Mouse (Mus musculus): ENCODE data around the gene Ankrd2. TPM values are rescaled to one million over a fixed set of nuclear protein-coding genes. Genes with fewer than 3 reads are reported as not detected.

The Ankrd2 gene
- polyA plus RNA-seq, 1 experiment from 2014 or later, result 0.17 TPM

GRCm38 (mm10) chr19:42001253-42001980 lies 34.4 kb upstream of the Ankrd2 start:
- no peaks in the 10 kb centered on the region for H3K27me3 ChIP-seq (ENCODE audit: low read depth, poor library complexity, severe bottlenecking)
- no peak for DNase-seq (ENCODE audit: low spot score)
- H3K4me3 ChIP-seq, result no peak overlapping the region
- H3K9me3 ChIP-seq (replicated peaks), result no peaks in the 10 kb centered on the region
- 89% methylated on average over 12 of the region's 12 CpGs for WGBS
- H3K4me1 ChIP-seq, result peaks cover 6% of the 10 kb centered on the region
- H3K36me3 ChIP-seq, result no peaks in the 10 kb centered on the region
- no peak overlapping the region for H3K27ac ChIP-seq (replicated peaks)

DNA sequence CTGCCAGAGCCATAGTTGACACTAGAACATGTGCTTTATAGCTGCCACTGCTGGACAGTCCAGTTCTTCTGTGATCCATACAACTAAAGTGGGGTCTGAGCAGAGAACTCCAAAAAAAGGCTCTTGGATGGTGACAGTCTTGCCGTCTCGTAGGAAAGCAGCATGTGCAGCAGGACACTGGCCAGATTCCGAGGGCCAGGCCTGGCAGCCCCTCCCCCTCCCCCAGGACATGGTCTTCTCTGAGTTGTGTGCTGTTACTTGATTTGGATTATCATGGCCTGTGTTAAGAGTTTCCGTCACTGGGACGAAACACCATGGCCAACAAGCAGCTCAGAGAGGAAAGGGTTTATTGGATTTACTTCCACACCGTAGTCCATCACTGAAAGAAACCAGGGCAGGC lies 31.5 kb upstream of the Ankrd2 start:
- H3K4me3 ChIP-seq, result no peak overlapping the region
- WGBS, result 84% methylated on average over 6 of the region's 6 CpGs
- H3K27ac ChIP-seq (replicated peaks), result no peak overlapping the region
- peaks cover 16% of the 10 kb centered on the region for H3K4me1 ChIP-seq
- no peaks in the 10 kb centered on the region for H3K36me3 ChIP-seq
- DNase-seq (ENCODE audit: low spot score), result no peak
- H3K9me3 ChIP-seq (replicated peaks), result no peaks in the 10 kb centered on the region
- H3K27me3 ChIP-seq (ENCODE audit: low read depth, poor library complexity, severe bottlenecking), result no peaks in the 10 kb centered on the region

DNA sequence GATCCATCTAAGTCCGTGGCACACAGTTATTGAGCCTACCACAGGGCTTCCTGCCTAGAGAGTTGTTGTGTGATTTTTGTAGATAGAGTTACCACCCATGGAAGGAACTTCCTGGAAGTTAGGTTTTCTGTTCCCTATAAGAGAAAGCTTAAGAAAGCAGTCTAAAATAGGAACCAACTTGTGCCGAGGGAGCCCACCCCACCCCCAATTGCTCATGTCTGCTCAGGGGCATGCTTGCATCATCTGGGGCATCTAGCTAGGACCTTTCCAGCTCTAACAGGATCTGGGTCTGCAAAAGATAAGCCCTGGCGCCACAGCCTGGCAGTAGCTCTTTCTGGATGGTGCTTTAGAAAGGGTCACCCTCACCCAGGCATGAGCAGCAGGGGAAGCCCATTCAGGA lies 30.2 kb upstream of the Ankrd2 start:
- Histone ChIP-seq H3K4me3 (no peak overlapping the region), H3K4me1 (peaks cover 20% of the 10 kb centered on the region), H3K27ac (replicated peaks) (no peak overlapping the region), H3K27me3 (ENCODE audit: low read depth, poor library complexity, severe bottlenecking) (no peaks in the 10 kb centered on the region), H3K9me3 (replicated peaks) (no peaks in the 10 kb centered on the region), H3K36me3 (no peaks in the 10 kb centered on the region)
- 85% methylated on average over 3 of the region's 3 CpGs for WGBS
- DNase-seq (ENCODE audit: low spot score), result no peak

DNA sequence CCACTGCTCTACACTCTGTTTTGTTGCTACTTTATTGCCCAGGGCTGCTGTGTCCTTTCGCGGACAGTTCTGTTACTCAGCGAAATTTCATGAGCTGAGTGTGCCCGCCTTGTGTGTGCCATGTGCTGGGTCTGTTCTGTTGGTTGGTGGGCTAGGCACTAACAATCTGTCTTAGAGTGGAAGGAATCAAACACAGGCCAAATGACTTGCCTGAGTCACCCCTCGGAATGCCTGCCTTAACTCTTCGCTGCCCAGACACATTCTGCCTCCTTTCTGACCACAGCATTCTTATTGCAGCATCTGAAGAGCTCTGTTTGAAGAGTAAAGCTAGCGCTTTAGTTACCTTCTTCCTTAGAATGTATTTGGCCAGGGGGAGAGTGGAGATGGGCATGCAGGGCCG lies 29.2 kb upstream of the Ankrd2 start:
- Histone ChIP-seq H3K4me1 (peaks cover 17% of the 10 kb centered on the region), H3K36me3 (no peaks in the 10 kb centered on the region), H3K4me3 (no peak overlapping the region), H3K27me3 (ENCODE audit: low read depth, poor library complexity, severe bottlenecking) (no peaks in the 10 kb centered on the region), H3K9me3 (replicated peaks) (no peaks in the 10 kb centered on the region), H3K27ac (replicated peaks) (no peak overlapping the region)
- WGBS, result 78% methylated on average over 8 of the region's 8 CpGs
- DNase-seq (ENCODE audit: low spot score), result no peak

DNA sequence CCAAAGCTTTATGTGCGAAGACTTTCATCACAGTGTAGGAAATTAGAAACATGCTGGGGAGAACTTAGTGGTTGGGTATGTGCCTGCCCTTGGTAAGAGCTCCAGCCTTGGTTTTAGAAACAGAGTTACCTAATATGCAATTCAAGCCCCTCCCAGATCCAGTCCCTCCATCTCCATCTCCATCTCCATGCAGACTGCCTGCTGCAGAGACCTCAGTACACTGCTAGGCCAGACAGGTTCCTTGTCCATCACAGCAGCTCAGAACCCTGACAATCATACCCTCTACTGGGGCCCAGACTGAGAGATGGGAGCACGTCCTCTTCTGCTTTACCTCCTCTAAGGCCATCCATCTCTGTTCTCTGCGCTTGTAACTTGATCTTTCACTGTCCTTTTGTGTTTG lies 27.2 kb upstream of the Ankrd2 start:
- Histone ChIP-seq H3K9me3 (replicated peaks) (no peaks in the 10 kb centered on the region), H3K4me3 (no peak overlapping the region), H3K36me3 (no peaks in the 10 kb centered on the region), H3K4me1 (peaks cover 17% of the 10 kb centered on the region), H3K27me3 (ENCODE audit: low read depth, poor library complexity, severe bottlenecking) (no peaks in the 10 kb centered on the region), H3K27ac (replicated peaks) (no peak overlapping the region)
- DNase-seq (ENCODE audit: low spot score), result no peak
- WGBS, result 77% methylated on average over 3 of the region's 3 CpGs

DNA sequence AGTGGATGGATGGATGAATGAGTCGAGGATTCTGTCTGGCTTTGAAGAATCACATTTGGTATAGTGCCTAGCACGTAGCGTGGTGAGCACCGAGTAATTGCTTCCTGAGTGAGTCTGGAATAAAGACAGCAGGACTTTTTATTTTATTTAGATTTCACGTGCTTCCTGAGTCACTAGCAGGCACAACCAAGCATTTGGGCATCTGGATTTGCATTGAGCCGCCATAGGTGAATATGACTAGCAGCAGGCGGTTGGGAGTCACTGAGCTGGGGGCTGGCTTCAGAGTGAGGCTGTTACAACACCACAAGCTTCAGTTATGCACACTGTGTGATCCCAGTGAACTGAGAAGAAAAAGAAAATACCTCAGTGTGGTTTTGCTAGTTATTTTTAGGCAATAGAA lies 26.7 kb upstream of the Ankrd2 start:
- no peaks in the 10 kb centered on the region for H3K9me3 ChIP-seq (replicated peaks)
- peaks cover 17% of the 10 kb centered on the region for H3K4me1 ChIP-seq
- H3K36me3 ChIP-seq, result no peaks in the 10 kb centered on the region
- H3K4me3 ChIP-seq, result no peak overlapping the region
- DNase-seq (ENCODE audit: low spot score), result no peak
- no peaks in the 10 kb centered on the region for H3K27me3 ChIP-seq (ENCODE audit: low read depth, poor library complexity, severe bottlenecking)
- no peak overlapping the region for H3K27ac ChIP-seq (replicated peaks)
- 81% methylated on average over 7 of the region's 7 CpGs for WGBS

DNA sequence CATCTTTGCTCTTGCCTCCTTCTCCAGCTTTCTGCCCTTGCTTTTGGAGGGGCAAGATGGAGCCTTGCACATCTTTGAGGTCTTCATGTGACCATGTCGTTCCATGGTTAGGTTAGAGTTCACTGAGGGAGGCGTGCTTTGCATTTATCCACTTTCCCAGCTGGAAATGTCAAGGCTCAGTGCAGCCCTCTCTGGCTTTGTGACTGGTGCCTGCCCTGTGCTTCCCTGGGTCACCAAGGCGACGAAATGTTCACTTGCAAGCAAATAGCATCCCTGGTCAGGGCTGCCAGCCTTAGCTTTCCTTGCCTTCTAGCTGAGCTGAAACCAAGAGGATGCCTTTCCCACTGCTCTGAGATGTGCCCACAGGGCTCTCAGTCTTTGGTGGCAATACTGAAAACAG lies 25.4 kb upstream of the Ankrd2 start:
- no peaks in the 10 kb centered on the region for H3K9me3 ChIP-seq (replicated peaks)
- H3K4me1 ChIP-seq, result peaks cover 17% of the 10 kb centered on the region
- H3K27me3 ChIP-seq (ENCODE audit: low read depth, poor library complexity, severe bottlenecking), result no peaks in the 10 kb centered on the region
- DNase-seq (ENCODE audit: low spot score), result no peak
- H3K36me3 ChIP-seq, result no peaks in the 10 kb centered on the region
- WGBS, result 64% methylated on average over 4 of the region's 4 CpGs
- H3K27ac ChIP-seq (replicated peaks), result no peak overlapping the region
- no peak overlapping the region for H3K4me3 ChIP-seq

GRCm38 (mm10) chr19:42011123-42011522 lies 24.7 kb upstream of the Ankrd2 start:
- Histone ChIP-seq H3K27ac (replicated peaks) (no peak overlapping the region), H3K9me3 (replicated peaks) (no peaks in the 10 kb centered on the region), H3K27me3 (ENCODE audit: low read depth, poor library complexity, severe bottlenecking) (no peaks in the 10 kb centered on the region), H3K36me3 (no peaks in the 10 kb centered on the region), H3K4me3 (no peak overlapping the region), H3K4me1 (peaks cover 22% of the 10 kb centered on the region)
- DNase-seq (ENCODE audit: low spot score), result no peak
- 80% methylated on average over 7 of the region's 7 CpGs for WGBS

GRCm38 (mm10) chr19:42014231-42014825 lies 21.5 kb upstream of the Ankrd2 start:
- H3K27me3 ChIP-seq (ENCODE audit: low read depth, poor library complexity, severe bottlenecking), result no peaks in the 10 kb centered on the region
- no peak overlapping the region for H3K27ac ChIP-seq (replicated peaks)
- peaks cover 36% of the 10 kb centered on the region for H3K4me1 ChIP-seq
- no peak for DNase-seq (ENCODE audit: low spot score)
- 86% methylated on average over 3 of the region's 3 CpGs for WGBS
- H3K36me3 ChIP-seq, result no peaks in the 10 kb centered on the region
- no peak overlapping the region for H3K4me3 ChIP-seq
- H3K9me3 ChIP-seq (replicated peaks), result no peaks in the 10 kb centered on the region

DNA sequence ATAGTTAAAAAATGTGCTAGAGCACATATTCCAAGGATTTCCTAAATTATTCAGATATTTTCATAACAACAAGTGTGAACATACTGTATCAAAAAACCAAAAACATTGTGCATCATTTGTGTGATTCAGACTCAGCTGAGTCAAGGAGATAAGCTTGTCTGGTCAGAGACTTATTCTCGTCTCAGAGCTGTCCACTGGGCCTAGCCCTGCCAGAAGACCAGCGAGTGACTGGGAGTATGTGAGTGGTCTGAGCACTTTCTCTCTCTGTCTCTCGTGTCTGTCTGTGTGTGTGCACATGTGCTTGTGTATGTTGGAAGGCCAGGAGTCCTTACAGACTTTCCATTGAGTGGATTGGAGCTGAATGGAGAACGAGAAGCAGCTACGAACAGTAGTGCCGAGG lies 20.8 kb upstream of the Ankrd2 start:
- DNase-seq (ENCODE audit: low spot score), result no peak
- no peak overlapping the region for H3K27ac ChIP-seq (replicated peaks)
- peaks cover 36% of the 10 kb centered on the region for H3K4me1 ChIP-seq
- H3K4me3 ChIP-seq, result no peak overlapping the region
- WGBS, result 81% methylated on average over 6 of the region's 6 CpGs
- no peaks in the 10 kb centered on the region for H3K36me3 ChIP-seq
- no peaks in the 10 kb centered on the region for H3K9me3 ChIP-seq (replicated peaks)
- H3K27me3 ChIP-seq (ENCODE audit: low read depth, poor library complexity, severe bottlenecking), result no peaks in the 10 kb centered on the region

GRCm38 (mm10) chr19:42016251-42016650 lies 19.5 kb upstream of the Ankrd2 start:
- 74% methylated on average over 4 of the region's 4 CpGs for WGBS
- H3K36me3 ChIP-seq, result no peaks in the 10 kb centered on the region
- 0 out of 2 replicates have a peak overlapping the region, but pooled peaks have one; percentile 43 for H3K27ac ChIP-seq (replicated peaks)
- DNase-seq (ENCODE audit: low spot score), result no peak
- H3K4me1 ChIP-seq, result peaks cover 32% of the 10 kb centered on the region
- no peak overlapping the region for H3K4me3 ChIP-seq
- no peaks in the 10 kb centered on the region for H3K27me3 ChIP-seq (ENCODE audit: low read depth, poor library complexity, severe bottlenecking)
- no peaks in the 10 kb centered on the region for H3K9me3 ChIP-seq (replicated peaks)

- 59% methylated on average over 5 of the region's 5 CpGs for WGBS
- no peaks in the 10 kb centered on the region for H3K27me3 ChIP-seq (ENCODE audit: low read depth, poor library complexity, severe bottlenecking)
- H3K4me1 ChIP-seq, result peaks cover 38% of the 10 kb centered on the region
- no peaks in the 10 kb centered on the region for H3K9me3 ChIP-seq (replicated peaks)
- H3K36me3 ChIP-seq, result no peaks in the 10 kb centered on the region
- H3K4me3 ChIP-seq, result no peak overlapping the region
- no peak for DNase-seq (ENCODE audit: low spot score)
- H3K27ac ChIP-seq (replicated peaks), result peak overlapping the region; percentile 50
Measured at GRCm38 (mm10) chr19:42016840-42017239, 19.0 kb upstream of the Ankrd2 start.

DNA sequence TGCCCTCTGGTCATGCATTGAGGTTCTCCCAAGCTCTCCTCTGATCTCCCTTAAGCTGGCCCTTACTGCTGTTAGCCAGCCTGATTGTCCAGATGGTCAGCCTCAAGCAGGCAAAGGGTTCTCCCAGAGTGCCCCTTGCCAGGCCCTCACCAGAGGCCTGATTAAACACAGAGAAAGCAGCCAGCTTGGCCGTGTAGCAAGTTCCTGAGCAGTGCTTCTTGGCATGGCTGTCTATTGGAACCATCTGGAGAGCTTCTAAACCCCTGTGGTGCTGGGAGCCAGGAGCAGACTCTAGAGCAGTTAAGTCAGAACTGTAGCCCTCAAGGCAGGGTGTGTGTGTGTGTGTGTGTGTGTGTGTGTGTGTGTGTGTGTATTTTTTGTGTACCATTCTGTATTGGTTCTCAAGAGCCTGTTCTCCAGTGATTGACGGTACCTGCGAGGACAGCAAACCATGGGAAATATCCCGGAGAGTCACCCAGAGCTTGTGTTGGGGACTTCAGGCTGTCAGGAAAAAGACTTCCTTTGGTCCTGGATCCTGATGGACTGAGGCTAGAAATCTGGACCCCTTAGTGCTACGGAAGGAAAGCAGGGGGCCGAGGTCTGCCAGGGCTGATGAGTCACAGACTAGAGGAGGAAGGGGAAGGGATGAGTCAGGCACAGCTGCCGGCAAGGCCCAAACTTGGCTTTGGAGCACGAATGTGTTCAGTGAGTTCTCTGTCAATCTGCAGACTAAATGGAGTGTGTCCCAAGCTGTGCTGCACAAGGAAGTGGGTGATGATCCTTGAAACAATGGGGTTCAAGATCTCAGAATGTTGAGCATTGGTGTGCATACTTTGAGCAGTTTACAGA lies 18.2 kb upstream of the Ankrd2 start:
- peaks cover 46% of the 10 kb centered on the region for H3K4me1 ChIP-seq
- no peaks in the 10 kb centered on the region for H3K9me3 ChIP-seq (replicated peaks)
- no peaks in the 10 kb centered on the region for H3K36me3 ChIP-seq
- H3K27me3 ChIP-seq (ENCODE audit: low read depth, poor library complexity, severe bottlenecking), result no peaks in the 10 kb centered on the region
- DNase-seq (ENCODE audit: low spot score), result no peak
- peak overlapping the region; percentile 50 for H3K27ac ChIP-seq (replicated peaks)
- no peak overlapping the region for H3K4me3 ChIP-seq
- WGBS, result 80% methylated on average over 8 of the region's 8 CpGs

Measured in midbrain, embryonic 10.5 days (tissue).